ENCODE assay signal across 8 mouse cellular contexts in genomic region chr16:90421551-90421950, GRCm38 (mm10). TPM values are rescaled to one million over a fixed set of nuclear protein-coding genes. Genes with fewer than 3 reads are reported as not detected.
DNase-seq lines count a peak whose midpoint lies in the region; ATAC-seq and TF ChIP-seq lines count a peak whose summit lies in the region.

No protein-coding gene starts in this region.

- H3K27me3 ChIP-seq in kidney, embryonic 15.5 days: no peaks in the 10 kb centered on the region
- H3K27me3 ChIP-seq in embryonic facial prominence, embryonic 12.5 days: no peaks in the 10 kb centered on the region
- no peaks in the 10 kb centered on the region for H3K27me3 ChIP-seq in hindbrain, embryonic 12.5 days
- H3K27me3 ChIP-seq in midbrain, postnatal 0 days (ENCODE audit: insufficient read depth, low read length): no peaks in the 10 kb centered on the region
- no peaks in the 10 kb centered on the region; the same call in 1 of the 2 replicates for H3K27me3 ChIP-seq in liver, embryonic 11.5 days (replicated peaks; ENCODE audit: control insufficient read depth, insufficient read depth, low read length)

- 0 out of 2 replicates have a peak overlapping the region, but pooled peaks have one; percentile 5 for H3K4me3 ChIP-seq in kidney, embryonic 15.5 days (replicated peaks)
- no peak overlapping the region for H3K4me3 ChIP-seq in embryonic facial prominence, embryonic 12.5 days
- H3K4me3 ChIP-seq in hindbrain, embryonic 12.5 days: no peak overlapping the region
- H3K4me3 ChIP-seq in midbrain, postnatal 0 days (ENCODE audit: low read depth, low read length): no peak overlapping the region
- H3K4me3 ChIP-seq in liver, embryonic 11.5 days (ENCODE audit: low read depth, low read length): no peak overlapping the region

- WGBS in kidney, embryonic 15.5 days: 6% methylated on average over 8 of the region's 8 CpGs
- 17% methylated on average over 8 of the region's 8 CpGs for WGBS in embryonic facial prominence, embryonic 12.5 days
- WGBS in hindbrain, embryonic 12.5 days: 16% methylated on average over 8 of the region's 8 CpGs
- WGBS in midbrain, postnatal 0 days: 14% methylated on average over 8 of the region's 8 CpGs
- WGBS in liver, embryonic 11.5 days: 59% methylated on average over 8 of the region's 8 CpGs

- H3K36me3 ChIP-seq in kidney, embryonic 15.5 days: 0 out of 2 replicates have a peak, but pooled peaks cover 5% of the 10 kb centered on the region
- no peaks in the 10 kb centered on the region; the same call in 1 of the 2 replicates for H3K36me3 ChIP-seq in embryonic facial prominence, embryonic 12.5 days
- H3K36me3 ChIP-seq in hindbrain, embryonic 12.5 days: no peaks in the 10 kb centered on the region
- no peaks in the 10 kb centered on the region for H3K36me3 ChIP-seq in midbrain, postnatal 0 days (ENCODE audit: insufficient read depth, low read length)
- 0 out of 2 replicates have a peak, but pooled peaks cover 2% of the 10 kb centered on the region for H3K36me3 ChIP-seq in liver, embryonic 11.5 days (ENCODE audit: control insufficient read depth, insufficient read depth, low read length)

- H3K4me2 ChIP-seq in kidney, embryonic 15.5 days: peak overlapping the region; percentile 36
- no peak overlapping the region for H3K4me2 ChIP-seq in embryonic facial prominence, embryonic 12.5 days (replicated peaks)
- H3K4me2 ChIP-seq in hindbrain, embryonic 12.5 days (replicated peaks): peak overlapping the region; percentile 27; the same call in 1 of the 2 replicates
- H3K4me2 ChIP-seq in midbrain, postnatal 0 days (ENCODE audit: low read depth, low read length, poor library complexity, severe bottlenecking): no peak overlapping the region
- H3K4me2 ChIP-seq in liver, embryonic 11.5 days: no peak overlapping the region

- no peak for DNase-seq in kidney, adult 11 months
- peak; percentile 55 for DNase-seq in midbrain, postnatal 0 days (ENCODE audit: low spot score)
- no peak for DNase-seq in liver
- no peak for DNase-seq in liver, embryonic 11.5 days (ENCODE audit: low spot score)
- no peak for DNase-seq in left cerebral cortex, postnatal 25 days (ENCODE audit: low spot score in 2 of 2)

- peak overlapping the region; percentile 87 for H3K27ac ChIP-seq in kidney, embryonic 15.5 days
- H3K27ac ChIP-seq in embryonic facial prominence, embryonic 12.5 days: peak overlapping the region; percentile 47
- peak overlapping the region; percentile 71 for H3K27ac ChIP-seq in hindbrain, embryonic 12.5 days
- H3K27ac ChIP-seq in midbrain, postnatal 0 days (ENCODE audit: low read depth, low read length): peak overlapping the region; percentile 52; the same call in 1 of the 2 replicates
- no peak overlapping the region for H3K27ac ChIP-seq in liver, embryonic 11.5 days (ENCODE audit: low read depth, low read length)

- H3K9ac ChIP-seq in kidney, embryonic 15.5 days: peak overlapping the region; percentile 31; the same call in 1 of the 2 replicates
- no peak overlapping the region for H3K9ac ChIP-seq in embryonic facial prominence, embryonic 12.5 days
- H3K9ac ChIP-seq in hindbrain, embryonic 12.5 days: no peak overlapping the region
- no peak overlapping the region for H3K9ac ChIP-seq in midbrain, postnatal 0 days (replicated peaks; ENCODE audit: low read length, poor library complexity, severe bottlenecking)
- H3K9ac ChIP-seq in liver, embryonic 11.5 days (ENCODE audit: low read depth, low read length): no peak overlapping the region

- no peak for TF ChIP-seq CTCF in midbrain, postnatal 0 days (IDR thresholded peaks at IDR 0.05)

- intact Hi-C loops in left cerebral cortex, postnatal 25 days (cut with DNase I): no loop called here

- ATAC-seq in kidney, embryonic 15.5 days (replicated peaks; ENCODE audit: low FRiP score): peak; percentile 29; the same call in 1 of the 2 replicates
- ATAC-seq in embryonic facial prominence, embryonic 12.5 days (ENCODE audit: insufficient number of reproducible peaks, insufficient read depth, low FRiP score, low TSS enrichment): no peak
- ATAC-seq in hindbrain, embryonic 12.5 days (ENCODE audit: low FRiP score): 0 out of 2 replicates have a peak, but pooled peaks have one; percentile 39
- no peak for ATAC-seq in midbrain, postnatal 0 days (ENCODE audit: low FRiP score)
- no peak for ATAC-seq in liver, embryonic 11.5 days (replicated peaks; ENCODE audit: low FRiP score)

- peaks cover 83% of the 10 kb centered on the region for H3K4me1 ChIP-seq in kidney, embryonic 15.5 days
- H3K4me1 ChIP-seq in embryonic facial prominence, embryonic 12.5 days: peaks cover 71% of the 10 kb centered on the region
- peaks cover 68% of the 10 kb centered on the region for H3K4me1 ChIP-seq in hindbrain, embryonic 12.5 days
- peaks cover 10% of the 10 kb centered on the region; the same call in 1 of the 2 replicates for H3K4me1 ChIP-seq in midbrain, postnatal 0 days (ENCODE audit: insufficient read depth, low read length)
- H3K4me1 ChIP-seq in liver, embryonic 11.5 days (replicated peaks; ENCODE audit: control insufficient read depth, insufficient read depth, low read length): peaks cover 24% of the 10 kb centered on the region

- no peaks in the 10 kb centered on the region for H3K9me3 ChIP-seq in kidney, embryonic 15.5 days (replicated peaks)
- no peaks in the 10 kb centered on the region for H3K9me3 ChIP-seq in embryonic facial prominence, embryonic 12.5 days
- no peaks in the 10 kb centered on the region for H3K9me3 ChIP-seq in hindbrain, embryonic 12.5 days (replicated peaks)
- H3K9me3 ChIP-seq in midbrain, postnatal 0 days (ENCODE audit: low read length): no peaks in the 10 kb centered on the region
- H3K9me3 ChIP-seq in liver, embryonic 11.5 days (ENCODE audit: control insufficient read depth, low read length): no peaks in the 10 kb centered on the region

RNA-seq across cellular contexts. Expression of gene Hunk, which starts 35.7 kb away (rescaled TPM):
- 11.8 and 13.5 TPM in 2 replicates for polyA plus RNA-seq in kidney, embryonic 15.5 days (2015; fragmentation: Nextera tagmentation; extraction: Ambion mirVana)
- 23.8 and 25.0 TPM in 2 replicates for polyA plus RNA-seq in embryonic facial prominence, embryonic 12.5 days (2016; fragmentation: Nextera tagmentation; extraction: Ambion mirVana)
- polyA plus RNA-seq in hindbrain, embryonic 12.5 days (2016; fragmentation: Nextera tagmentation; extraction: Ambion mirVana): 17.9 and 18.9 TPM in 2 replicates
- 12.8 and 14.4 TPM in 2 replicates for total RNA-seq in midbrain, postnatal 0 days (2014; rRNA removed)
- 3.2 and 3.9 TPM in 2 replicates for polyA plus RNA-seq in midbrain, postnatal 0 days (2015; fragmentation: Nextera tagmentation; extraction: Ambion mirVana)
- polyA plus RNA-seq in liver, embryonic 11.5 days (2014; fragmentation: Nextera tagmentation; extraction: Ambion mirVana): 5.0 and 5.6 TPM in 2 replicates
- total RNA-seq in left cerebral cortex, postnatal 25 days (2021): 10 to 100 TPM; 12.7 to 18.7 TPM

Comparison
In these comparisons a context has a peak if more than half of its experiments do, and no peak if none do; other contexts are left out.
1. ATAC-seq: peak in kidney, embryonic 15.5 days (single experiment) and hindbrain, embryonic 12.5 days (single experiment); none in embryonic facial prominence, embryonic 12.5 days (single experiment), midbrain, postnatal 0 days (single experiment) and liver, embryonic 11.5 days (single experiment).
2. H3K4me2 ChIP-seq: peak in kidney, embryonic 15.5 days (single experiment) and hindbrain, embryonic 12.5 days (single experiment); none in embryonic facial prominence, embryonic 12.5 days (single experiment), midbrain, postnatal 0 days (single experiment) and liver, embryonic 11.5 days (single experiment).